Mouse (Mus musculus): ENCODE results near the gene Sox1.

- no peak for TF ChIP-seq EP300 (IDR thresholded peaks at IDR 0.05; ENCODE audit: insufficient read depth, low read depth, low read length)
- TF ChIP-seq CTCF (IDR thresholded peaks at IDR 0.05): no peak
- no peak for TF ChIP-seq POLR2A (IDR thresholded peaks at IDR 0.05; ENCODE audit: insufficient read depth, low read depth, low read length)
Observed at GRCm38 (mm10) chr8:12394385-12395000, 602 bp upstream of the Sox1 start.
